Mouse (Mus musculus) spleen, adult 12 weeks (tissue): Measurements from ENCODE around the gene Tmem220.

Source experiments
- DNase-seq: peaks from one replicate; pipeline ENCODE4 v3.0.0; 2022; ENCODE audit warnings: low spot score

The Tmem220 gene

DNA sequence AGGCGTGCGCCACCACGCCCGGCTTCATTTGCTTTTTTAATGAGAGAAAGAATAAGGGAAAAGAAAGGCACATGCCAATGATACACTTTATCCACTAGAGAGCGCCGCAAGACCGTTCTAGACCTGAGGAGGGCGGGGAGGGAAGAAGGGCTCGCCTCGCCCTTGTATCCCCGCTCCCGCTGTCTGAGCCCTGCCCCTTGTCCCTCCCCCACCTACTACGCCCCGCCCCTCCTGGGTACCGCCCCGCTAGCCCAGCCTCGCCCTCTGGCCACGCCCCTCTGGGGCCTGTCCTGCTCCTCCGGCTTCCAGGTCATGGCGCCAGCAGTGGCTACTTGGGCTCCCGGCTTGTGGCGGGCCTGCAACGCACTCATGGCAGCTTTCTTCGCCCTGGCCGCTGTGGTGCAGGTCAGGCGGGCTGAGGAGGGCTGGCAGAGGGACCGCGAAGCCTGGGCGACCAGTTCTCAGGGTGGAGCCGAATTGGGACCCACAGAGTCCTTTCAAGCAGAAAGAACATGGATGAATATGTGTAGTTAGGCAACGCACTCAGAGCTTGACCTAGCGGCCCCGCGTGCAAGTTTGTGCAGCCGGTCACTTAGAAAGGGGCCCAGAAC is at the start of gene Tmem220:
Gene Tmem220 (plus strand): TSS at position 288 of the 611 bp plus-strand sequence.
- peak; percentile 81 for DNase-seq

DNA sequence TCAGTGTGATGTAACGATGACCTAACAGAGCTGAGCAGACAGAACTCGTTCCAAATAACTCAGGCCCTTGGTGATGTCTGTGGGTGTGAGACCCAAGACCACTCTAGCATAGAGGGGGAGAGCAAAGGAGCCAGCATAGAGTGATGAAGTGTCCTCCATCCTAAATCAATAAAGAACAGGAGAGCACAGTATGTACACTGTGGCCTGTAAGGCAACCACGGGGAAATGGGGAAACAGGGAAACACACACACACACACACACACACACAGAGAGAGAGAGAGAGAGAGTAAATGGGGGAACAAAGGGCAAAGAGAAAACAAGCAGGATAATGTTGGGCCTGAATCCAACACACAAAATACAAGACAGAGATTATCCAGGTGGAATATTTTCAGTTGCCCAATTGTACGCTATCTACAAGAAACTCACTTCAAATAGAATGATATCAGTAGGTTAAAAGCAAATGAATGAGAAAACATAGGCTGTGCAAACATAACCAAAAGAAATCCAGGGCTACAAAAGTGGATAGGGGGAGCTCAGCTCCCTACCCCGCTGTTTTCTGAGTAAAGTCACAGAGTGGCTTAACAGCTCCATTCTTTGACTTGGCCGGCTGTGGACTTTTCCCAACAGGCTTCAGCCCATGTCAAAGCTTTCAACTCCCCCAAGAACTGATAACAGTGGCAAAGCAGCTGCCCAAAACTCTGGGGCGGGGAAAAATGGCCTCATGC is 49.2 kb upstream of the Tmem220 start:
- no peak for DNase-seq

DNA sequence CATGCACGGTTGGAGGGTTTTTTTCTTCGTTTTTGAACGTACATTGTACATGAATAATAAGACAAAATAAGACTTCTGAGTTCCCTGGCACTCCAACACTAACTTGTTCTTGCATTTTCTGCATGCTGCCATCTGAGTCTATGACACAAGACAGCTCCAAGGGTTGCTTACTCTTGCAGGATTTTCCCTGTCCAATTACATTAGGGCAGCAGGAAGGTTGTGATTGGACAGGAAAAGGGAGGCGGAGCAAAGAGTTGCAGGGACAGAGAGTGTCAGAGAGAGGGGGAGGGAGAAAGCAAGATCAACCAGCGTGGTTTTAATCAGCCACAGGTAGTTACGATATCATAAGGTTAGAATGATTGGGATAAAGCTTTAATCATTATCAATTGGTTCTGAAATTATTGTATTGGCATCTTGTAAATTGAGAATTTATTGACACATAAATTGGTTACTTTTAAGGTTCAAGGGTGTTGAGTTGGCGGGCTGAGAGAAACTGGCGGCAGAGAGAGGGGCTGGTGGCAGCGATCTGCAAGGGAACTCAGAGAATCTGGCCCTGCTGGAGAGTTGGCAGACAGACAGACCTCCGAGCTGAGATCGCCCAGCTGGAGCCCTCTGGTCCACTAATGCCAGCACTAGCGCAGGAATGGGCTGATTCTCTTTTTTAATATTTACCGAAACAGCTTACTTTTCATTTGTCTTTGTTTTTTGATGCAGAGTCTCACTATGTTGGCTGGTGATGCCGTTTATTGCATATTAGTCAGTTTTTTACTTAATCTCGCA is 43.4 kb upstream of the Tmem220 start:
- DNase-seq: no peak

DNA sequence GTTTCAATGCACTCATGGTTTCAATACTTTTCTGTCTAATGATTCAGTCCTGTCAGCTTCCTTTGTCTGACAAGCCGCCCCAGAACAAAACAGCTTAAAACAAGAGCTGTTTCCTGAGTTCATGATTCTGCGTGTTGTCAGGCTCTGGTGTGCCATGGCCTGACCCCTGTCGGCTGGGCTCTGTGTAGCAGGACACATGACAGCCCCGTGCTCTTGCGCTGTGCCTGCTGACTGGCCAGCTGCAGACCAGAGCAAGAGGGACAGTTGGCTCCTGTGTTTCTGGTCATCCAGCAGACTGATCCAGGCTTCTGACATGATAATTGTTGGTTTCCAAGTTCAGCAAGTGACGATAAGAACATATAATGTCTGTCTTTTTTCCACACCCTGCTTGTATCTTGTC is 42.2 kb upstream of the Tmem220 start:
- DNase-seq: no peak

DNA sequence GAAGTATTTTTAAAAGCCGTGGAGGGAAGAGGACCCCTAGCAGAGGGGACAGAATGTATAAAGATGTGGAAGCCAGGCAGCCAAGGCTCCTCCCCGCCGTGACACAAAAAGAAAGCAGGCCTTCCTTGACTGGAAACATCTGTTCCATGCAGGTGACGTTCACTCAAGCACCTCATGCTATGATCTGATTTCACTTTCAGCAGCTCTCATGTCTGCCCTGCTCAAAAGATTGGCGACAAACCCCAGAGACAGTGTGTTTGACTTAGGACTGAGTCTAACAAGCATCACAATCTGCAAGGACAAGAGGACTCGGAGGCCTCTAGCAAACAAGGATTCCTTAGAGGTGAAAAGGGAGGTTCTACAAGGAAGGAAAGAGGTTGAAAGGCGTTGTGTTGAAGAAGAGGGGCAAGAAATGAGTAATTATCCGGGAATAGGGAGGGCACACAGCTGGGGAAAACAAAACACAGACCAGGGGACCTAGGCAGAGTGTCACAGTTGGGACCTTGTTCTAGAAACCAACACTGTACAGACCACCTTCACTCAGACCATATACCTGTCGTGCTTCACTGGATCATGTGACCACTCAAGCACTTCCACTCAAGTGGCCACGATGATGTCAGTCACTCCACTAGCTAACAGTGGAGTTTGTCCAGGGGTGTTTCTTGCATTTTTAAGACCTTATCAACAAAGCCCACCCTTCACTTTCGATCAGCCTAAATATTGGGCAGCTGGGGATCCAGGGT is 41.4 kb upstream of the Tmem220 start:
- no peak for DNase-seq

DNA sequence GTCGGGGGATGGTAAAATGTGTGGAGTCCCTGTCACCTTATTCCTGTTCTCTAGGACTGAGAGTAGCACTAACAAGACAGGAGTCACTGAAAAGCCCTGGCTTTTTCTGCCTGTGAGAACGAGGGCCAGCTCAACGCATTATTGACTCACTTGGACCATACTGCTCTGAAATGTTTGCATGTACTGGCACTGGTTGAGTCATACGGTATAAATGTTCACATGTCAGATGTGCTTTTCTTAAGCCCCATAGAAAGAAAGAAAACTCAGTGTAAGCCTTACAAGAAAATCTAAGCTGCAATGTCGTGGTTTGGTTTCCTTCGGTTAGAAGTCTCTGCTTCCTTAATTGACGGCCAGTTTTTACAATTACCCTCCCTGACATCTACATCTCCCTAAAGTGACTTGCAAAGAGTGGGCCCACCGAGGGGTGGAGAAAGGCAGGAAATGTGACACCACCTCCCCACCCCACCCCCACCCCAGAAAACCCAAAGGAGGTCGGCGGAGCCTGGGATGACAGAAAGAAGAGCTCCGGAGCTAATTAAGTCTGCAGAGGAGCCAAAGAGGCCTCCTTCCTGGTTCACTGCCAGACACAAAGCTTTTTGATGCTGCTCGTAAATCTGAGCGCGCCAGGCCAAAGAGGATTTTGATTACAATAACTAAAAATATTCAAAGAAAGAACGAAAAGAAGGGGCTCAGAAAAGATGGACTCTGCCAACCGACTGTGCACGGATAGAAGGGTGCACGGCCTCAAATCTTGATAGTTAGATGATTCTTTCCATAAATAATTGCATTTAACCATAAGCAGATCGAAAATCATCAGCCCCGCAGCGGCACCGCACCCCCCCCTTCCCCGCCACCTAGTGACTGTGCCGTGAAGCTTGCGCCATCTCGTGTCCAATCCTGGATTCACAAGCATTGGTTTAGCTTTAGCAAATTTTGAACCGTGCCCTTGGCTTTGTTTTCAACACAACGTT is 40.5 kb upstream of the Tmem220 start:
- DNase-seq: peak; percentile 20

DNA sequence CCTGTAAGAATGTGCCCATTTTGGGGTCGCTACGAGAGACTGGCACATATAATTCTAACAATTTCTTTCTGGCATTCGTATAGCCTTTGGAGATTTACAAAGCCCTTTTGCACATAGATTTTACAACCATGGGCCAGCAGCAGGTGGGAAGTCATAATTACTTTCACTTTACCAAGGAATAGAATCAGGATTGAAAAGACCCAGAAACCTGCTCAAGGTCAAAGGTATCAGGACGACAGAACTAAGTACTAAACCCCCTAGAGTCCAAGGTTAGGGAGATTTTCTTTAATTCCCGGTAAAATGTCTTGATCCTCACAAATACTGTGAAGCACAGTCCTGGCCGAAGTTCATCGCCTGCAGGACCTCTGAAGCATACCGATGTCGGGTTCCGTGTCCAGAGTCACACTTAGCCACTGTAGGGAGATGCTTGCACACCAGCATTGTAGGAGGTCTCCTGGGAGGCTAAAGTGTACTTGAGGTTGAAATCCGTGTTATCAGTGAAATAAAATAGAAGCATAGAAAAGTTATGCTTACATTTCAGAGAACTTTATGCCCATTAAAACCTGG is 39.7 kb upstream of the Tmem220 start:
- DNase-seq: no peak

DNA sequence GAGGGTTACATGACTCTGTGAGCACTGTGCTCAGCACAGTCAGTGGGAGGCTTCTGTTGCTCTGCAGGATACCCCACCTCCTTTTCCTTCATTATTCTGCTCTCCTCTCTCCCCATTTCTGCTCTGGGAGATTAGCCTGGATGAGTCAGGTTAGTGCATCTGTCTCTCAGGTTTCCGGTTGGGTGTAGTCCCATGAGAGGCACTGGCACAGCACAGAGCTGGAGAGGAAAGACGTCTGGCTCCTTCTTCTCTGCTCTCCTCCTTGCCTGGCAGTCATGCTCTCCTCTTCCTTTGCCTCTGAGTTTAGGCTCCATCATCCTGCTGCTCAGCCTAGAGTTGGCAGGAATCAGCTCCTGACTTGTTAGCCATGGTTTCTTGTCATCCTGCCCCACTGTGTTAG is 32.8 kb upstream of the Tmem220 start:
- no peak for DNase-seq

DNA sequence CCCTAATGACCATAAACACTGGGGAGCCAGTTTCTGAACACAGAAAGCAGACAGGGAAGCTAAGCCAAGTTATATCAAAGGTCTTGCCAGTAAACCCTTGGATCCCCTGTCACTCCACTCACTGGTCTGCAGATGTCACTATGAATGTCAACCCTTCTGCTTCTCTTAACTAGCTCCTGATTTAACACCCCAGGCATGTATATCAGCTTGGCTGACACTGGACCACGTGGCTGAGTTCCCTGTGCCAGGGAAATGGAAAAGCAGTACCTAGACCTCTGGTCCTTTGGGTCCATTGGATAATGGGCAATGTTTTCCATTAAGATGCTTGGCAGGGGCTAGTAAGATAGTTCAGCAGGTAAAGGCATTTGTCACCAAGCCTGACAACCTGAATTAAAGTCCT is 31.3 kb upstream of the Tmem220 start:
- no peak for DNase-seq

DNA sequence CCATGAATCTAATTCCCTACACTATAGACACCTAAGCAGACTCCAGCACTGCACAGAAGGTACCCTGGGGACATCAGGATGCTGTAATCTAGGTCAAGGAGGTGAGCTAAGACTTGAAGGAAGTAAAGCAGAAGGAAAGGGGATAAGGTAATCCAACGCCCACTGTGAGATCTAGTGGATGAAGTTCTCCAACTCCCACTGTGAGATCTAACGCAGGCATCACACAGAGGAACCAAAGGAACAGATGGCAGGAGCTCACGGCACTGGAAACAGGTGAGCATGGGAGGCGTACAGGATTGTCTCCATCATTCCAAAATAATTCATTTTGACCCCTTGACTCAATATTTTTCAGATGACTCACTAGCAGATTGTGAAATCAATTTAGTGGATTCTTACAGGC is 28.5 kb upstream of the Tmem220 start:
- DNase-seq: no peak

DNA sequence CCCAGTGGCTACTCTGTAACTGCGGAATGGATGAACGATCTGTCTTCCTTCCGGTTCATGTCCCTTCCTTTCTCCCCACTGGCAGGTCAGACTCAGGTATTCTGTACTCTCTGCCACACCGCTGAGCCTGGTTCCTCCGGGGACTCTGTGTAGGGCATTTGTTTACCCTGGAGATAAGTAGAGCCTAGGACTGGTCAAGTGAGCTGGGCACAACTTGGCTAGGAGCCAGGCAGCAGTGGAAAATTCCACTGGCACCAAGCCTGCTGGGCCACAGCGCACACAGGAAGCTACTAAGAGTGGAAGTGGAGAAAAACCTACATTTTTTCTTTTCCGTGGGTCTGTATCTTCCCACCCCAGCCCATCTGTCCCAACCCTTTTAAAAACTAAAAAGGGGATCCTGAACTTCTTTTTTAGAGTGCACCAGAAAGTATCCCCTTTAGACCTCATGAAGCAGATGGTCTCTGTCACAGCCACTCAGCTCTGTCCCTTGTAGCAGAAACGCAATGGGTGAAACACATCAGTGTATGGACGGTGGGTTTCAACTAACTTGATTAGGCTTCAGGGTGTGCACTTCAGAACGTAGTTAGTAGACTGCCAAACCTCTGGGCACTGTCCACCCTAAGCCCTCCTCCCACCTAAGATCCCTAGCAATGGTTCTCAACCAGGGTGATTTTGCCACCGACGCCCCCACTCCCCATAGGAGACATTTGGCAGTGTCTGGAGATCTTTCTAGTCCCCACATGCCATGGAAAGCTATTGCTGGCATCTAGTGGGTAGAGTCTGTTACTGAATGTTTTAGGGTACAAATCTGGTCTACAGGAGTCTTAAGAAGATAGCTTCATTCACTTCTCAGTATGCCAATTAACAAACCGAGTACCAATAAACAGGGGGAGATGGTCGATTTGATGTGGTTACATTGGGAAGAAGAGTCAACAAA is 26.2 kb upstream of the Tmem220 start:
- no peak for DNase-seq

DNA sequence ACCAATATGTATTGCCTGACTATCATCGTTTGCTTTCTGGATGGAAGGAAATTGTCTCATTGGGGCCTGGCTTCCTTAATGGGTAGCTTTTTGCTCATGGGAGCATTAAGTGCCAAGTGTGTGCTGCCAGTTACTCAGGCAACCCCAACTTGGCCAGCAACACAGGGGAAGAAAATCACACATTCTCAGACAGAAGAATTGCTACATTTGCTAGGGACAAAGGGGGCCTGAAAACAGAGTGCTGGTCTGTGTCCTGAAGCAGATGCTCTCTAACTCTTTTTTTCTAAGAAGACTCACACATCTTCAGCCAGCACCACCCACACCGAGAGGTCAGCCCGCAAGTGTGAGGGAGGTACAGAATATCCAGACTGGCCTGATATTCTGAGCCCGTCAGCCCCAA is 24.3 kb upstream of the Tmem220 start:
- DNase-seq: no peak

DNA sequence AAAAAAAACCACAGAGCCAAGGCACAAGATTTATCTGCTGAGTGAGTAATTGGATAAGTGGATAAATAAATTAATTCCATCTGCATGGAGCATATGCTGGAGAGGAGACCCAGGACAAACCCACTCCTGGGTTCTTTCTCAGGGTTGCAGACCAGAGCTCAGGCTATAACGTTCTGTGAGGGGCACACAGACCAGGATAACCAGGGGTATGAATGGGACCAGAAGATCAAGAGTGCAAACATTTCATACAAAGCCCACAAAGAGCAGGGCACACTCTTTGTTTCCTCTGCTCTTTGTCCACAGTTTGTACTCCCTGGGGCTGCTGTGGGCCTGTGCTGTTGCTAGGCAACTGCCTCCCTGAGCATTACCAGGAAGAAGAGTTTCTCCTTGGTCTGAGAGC is 23.2 kb upstream of the Tmem220 start:
- no peak for DNase-seq

DNA sequence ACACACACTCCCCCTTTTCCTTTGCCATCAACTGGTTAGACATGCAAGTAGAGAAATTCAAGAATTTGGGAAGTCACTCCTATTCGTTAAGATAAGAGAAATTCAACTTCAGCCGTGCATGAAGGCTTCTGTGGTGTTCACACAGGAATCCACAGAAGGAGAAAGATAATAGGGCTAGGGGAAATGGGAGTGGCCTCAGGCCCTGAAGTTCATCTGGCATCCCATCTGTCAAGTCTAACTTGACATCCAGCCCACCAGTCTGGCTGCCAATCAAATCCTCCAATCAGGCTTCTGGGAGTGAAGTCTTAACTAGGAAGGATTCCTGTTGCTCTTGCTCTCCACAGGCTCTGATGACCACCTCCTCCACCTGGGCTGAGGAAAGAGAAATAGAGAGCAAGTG is 22.0 kb upstream of the Tmem220 start:
- DNase-seq: no peak

DNA sequence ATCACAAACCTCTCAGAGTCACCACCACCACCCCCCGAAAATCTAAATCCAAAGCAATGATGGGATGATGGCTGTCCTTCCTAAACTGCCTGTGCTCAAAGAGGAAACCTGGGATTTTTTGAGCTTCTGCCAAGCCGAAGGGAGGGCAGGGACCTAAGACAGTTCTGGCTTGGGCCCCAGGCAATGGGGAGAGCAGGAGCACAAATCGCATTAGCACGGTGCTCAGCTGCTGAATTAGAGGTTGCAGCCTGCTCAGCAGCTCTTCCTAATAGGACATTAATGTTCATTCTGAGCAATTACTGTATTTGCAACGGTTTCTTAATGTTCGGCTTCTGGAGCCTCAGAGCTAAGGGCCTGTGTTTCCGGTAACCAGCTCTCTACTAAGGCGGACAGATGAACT is 17.0 kb upstream of the Tmem220 start:
- DNase-seq: no peak

DNA sequence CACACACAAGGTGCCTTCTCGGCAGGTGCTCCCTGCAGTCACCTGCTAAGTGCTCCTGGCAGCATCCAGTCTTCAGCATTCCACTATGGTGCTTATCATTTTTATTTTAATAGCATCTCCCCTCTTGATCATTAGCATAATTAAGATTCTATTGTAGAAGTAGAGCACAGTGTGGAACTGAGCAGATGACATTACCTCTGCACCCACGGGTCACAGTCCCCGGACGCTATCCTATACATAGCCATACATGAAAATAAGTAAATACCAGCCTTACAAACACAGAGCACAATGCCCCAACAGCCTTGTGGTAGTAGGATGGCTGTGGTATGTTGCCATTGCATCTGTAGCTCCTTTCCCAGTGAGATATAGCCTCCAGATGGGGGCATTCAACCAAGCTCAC is 16.4 kb upstream of the Tmem220 start:
- no peak for DNase-seq

DNA sequence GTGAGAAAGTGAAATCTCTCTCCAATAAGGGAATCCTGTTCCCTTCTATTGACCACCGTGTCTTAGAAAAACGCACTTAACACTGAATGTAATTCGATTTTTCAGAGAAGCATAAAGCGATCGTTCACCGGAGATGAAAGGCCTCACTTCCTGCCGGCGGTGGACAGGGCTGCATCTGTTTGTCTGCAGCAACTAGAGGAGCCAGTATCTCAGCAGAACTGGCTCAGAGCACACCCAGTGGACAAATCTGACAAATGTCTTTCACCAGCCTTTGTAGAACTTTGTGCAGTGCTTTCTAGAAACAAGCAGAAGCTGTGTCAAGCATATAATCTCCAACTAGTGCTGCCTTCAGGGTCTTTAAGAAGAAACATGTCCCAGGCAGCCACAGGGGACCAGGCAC is 14.5 kb upstream of the Tmem220 start:
- DNase-seq: no peak

DNA sequence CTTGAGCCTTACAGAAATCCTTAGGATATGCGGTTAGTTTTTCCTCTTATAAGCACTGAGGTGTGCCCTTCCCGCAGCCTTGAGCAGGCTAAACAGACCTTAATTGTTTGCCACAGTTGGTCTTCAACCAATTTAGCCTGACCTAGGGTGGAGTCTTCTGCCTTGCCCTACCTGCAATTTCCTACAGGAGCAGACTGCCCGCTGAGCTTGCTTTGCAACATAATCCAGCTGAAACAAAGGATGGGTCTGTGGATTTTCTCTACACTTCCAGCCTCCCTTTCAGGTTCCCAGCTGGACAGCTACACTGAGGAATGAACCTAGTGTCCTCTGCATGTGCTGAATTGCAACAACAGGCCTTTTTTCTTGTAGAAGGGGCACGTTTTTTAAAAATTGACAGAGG is 13.3 kb upstream of the Tmem220 start:
- no peak for DNase-seq

DNA sequence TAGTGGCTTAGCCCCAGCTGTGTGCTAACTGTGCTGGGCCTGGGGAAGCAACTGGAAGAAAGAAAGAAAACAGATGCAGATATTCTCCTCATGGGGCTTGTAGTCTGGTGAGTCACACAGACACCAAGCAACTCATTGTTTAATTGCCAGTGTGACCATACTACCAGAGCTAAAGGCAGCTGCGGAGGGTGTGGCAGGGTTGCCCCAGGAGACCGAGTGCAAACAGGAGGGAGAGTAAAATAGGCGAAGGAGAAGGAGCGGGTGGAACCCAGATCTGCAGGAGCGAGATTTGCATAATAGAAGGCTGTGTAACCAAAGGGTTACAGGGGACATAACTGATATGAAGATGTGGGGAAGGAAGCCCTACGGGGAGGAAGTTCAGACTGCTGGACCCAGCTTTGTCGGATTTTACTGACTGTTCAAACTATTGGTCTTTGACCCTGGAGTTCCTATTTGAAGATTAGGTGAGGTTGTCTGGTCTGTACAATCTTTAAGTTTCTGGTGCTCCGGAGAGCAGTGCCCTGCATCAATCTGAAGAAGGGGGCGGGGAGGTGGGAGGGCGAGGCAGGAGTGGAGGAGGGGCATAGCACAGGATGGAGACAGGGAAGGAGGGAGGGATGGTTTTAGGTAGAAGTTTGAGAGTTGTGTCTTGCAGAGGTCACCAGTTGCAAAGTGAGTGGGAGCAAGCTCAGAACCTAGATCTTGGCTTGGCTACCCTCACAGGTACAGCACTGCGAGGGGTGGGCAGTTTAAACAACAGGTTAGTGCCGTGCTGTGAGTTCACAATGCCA is 7.0 kb upstream of the Tmem220 start:
- DNase-seq: no peak
